Mouse (Mus musculus): Measurements from ENCODE around the gene Gm9789. TPM values are rescaled to one million over a fixed set of nuclear protein-coding genes. Genes with fewer than 3 reads are reported as not detected.

The Gm9789 gene
- not detected for total RNA-seq (2023)

GRCm38 (mm10) chr16:89157652-89158051 is at the start of gene Gm9789:
Gm9789 (plus strand) TSS chr16:89157952.

GRCm38 (mm10) chr16:89140551-89140950 is 17.2 kb upstream of the Gm9789 start, which contains the start of gene Gm6358:
Gm6358 (plus strand) TSS chr16:89140851.

GRCm38 (mm10) chr16:89150786-89151185 is 7.0 kb upstream of the Gm9789 start, which contains the start of gene Gm10061:
Gm10061 (plus strand) TSS chr16:89151086.

GRCm38 (mm10) chr16:89169190-89169589 is 11.4 kb downstream of the Gm9789 start, which contains the start of gene Gm7735:
Gm7735 (plus strand) TSS chr16:89169490.

GRCm38 (mm10) chr16:89174435-89174834 is 16.7 kb downstream of the Gm9789 start, which contains the start of gene 1110057P08Rik:
1110057P08Rik (plus strand) TSS chr16:89174735.

GRCm38 (mm10) chr16:89205561-89205960 is 47.8 kb downstream of the Gm9789 start, which contains the start of gene Krtap20-2:
Krtap20-2 (plus strand) TSS chr16:89205861.

Other genes with a start within 250 kb of the Gm9789 start
- not detected for gene Krtap19-9b, start 225.7 kb upstream of the Gm9789 start, total RNA-seq (2023)
- gene Krtap16-3, start 195.1 kb upstream of the Gm9789 start, total RNA-seq (2023), result not detected
- not detected for gene Krtap22-2, start 147.2 kb upstream of the Gm9789 start, total RNA-seq (2023)
- gene Gm10229, start 142.7 kb upstream of the Gm9789 start, total RNA-seq (2023), result not detected
- gene Krtap6-1, start 126.3 kb upstream of the Gm9789 start, total RNA-seq (2023), result not detected
- not detected for gene Gm10228, start 116.5 kb upstream of the Gm9789 start, total RNA-seq (2023)
- gene Krtap6-5, start 110.1 kb upstream of the Gm9789 start, total RNA-seq (2023), result not detected
- gene 1110025L11Rik, start 94.0 kb upstream of the Gm9789 start, total RNA-seq (2023), result not detected
- gene Krtap6-3, start 73.9 kb upstream of the Gm9789 start, total RNA-seq (2023), result not detected
- gene Gm6358, start 17.1 kb upstream of the Gm9789 start, total RNA-seq (2023), result not detected
- not detected for gene Gm10061, start 6.9 kb upstream of the Gm9789 start, total RNA-seq (2023)
- gene Gm7735, start 11.5 kb downstream of the Gm9789 start, total RNA-seq (2023), result not detected
- not detected for gene 1110057P08Rik, start 16.8 kb downstream of the Gm9789 start, total RNA-seq (2023)
- not detected for gene Krtap20-2, start 47.9 kb downstream of the Gm9789 start, total RNA-seq (2023)
- gene Krtap21-1, start 245.9 kb downstream of the Gm9789 start, total RNA-seq (2023), result not detected

Measured in B cell, adult 67 days (primary cell).